Mouse (Mus musculus) midbrain, embryonic 13.5 days (tissue): ENCODE measurements around the gene Nt5dc1. TPM values are rescaled to one million over a fixed set of nuclear protein-coding genes. Genes with fewer than 3 reads are reported as not detected.

ENCODE experiments used
- ATAC-seq: fragments of 200-750 bp; cut with Nextera tagmentation; 2 replicates; pipeline ENCODE4 v1.8.0; 2017; ENCODE audit warnings: mild to moderate bottlenecking, moderate TSS enrichment, moderate library complexity
- H3K27ac ChIP-seq: fragments of 300-500 bp; sonication (generic); 2 replicates; pipeline ENCODE4 v1.5.1; 2015; ENCODE audit warnings: inconsistent platforms, mild to moderate bottlenecking, moderate library complexity
- H3K27me3 ChIP-seq: fragments of 300-500 bp; sonication (generic); 2 replicates; pipeline ENCODE4 v1.6.1; 2015; ENCODE audit warnings: mild to moderate bottlenecking, inconsistent platforms
- H3K36me3 ChIP-seq: fragments of 300-500 bp; sonication (generic); 2 replicates; pipeline ENCODE4 v1.6.1; 2015; ENCODE audit warnings: mild to moderate bottlenecking, inconsistent platforms
- H3K4me1 ChIP-seq: fragments of 300-500 bp; sonication (generic); replicated peaks from 2 replicates; pipeline ENCODE4 v1.6.1; 2015; ENCODE audit warnings: inconsistent platforms
- H3K4me2 ChIP-seq: fragments of 300-500 bp; sonication (generic); replicated peaks from 2 replicates; pipeline ENCODE4 v1.6.1; 2015; ENCODE audit warnings: moderate library complexity, mild to moderate bottlenecking, inconsistent platforms
- H3K4me3 ChIP-seq: fragments of 300-500 bp; sonication (generic); replicated peaks from 2 replicates; pipeline ENCODE4 v1.5.1; 2015; ENCODE audit warnings: mild to moderate bottlenecking, inconsistent platforms
- H3K9ac ChIP-seq: fragments of 300-500 bp; sonication (generic); replicated peaks from 2 replicates; pipeline ENCODE4 v1.6.1; 2015; ENCODE audit warnings: mild to moderate bottlenecking, inconsistent platforms
- H3K9me3 ChIP-seq: fragments of 300-500 bp; sonication (generic); 2 replicates; pipeline ENCODE4 v1.6.1; 2016; ENCODE audit warnings: mild to moderate bottlenecking, inconsistent platforms
- WGBS: fragments of 180-500 bp; shearing (Covaris S2); methylation state at CpG from one replicate; pipeline ENCODE4 v1.1.7; 2015; 5-methylcytosine and 5-hydroxymethylcytosine counted together
- polyA plus RNA-seq: library from polyadenylated mRNA; unstranded; fragments of >200 nt; fragmentation: Nextera tagmentation; extraction: Ambion mirVana; gene quantifications from 2 replicates; pipeline ENCODE4 v1.2.1, GENCODE M21; 2015

Nt5dc1 gene
- polyA plus RNA-seq, 1 experiment from 2014 or later: 2.7 TPM

- no peaks in the 10 kb centered on the region for H3K9me3 ChIP-seq
- no peak overlapping the region for H3K4me3 ChIP-seq
- no peaks in the 10 kb centered on the region for H3K36me3 ChIP-seq
- no peaks in the 10 kb centered on the region for H3K27me3 ChIP-seq
- H3K9ac ChIP-seq: no peak overlapping the region
- no peak overlapping the region for H3K4me2 ChIP-seq
- no peak overlapping the region for H3K27ac ChIP-seq
- no peak for ATAC-seq
- no peaks in the 10 kb centered on the region for H3K4me1 ChIP-seq
Measured at GRCm38 (mm10) chr10:34363756-34364155, 54.6 kb downstream of the Nt5dc1 start.

- H3K27ac ChIP-seq: no peak overlapping the region
- WGBS: 34% methylated on average over 3 of the region's 3 CpGs
- H3K9ac ChIP-seq: no peak overlapping the region
- H3K4me3 ChIP-seq: no peak overlapping the region
- no peaks in the 10 kb centered on the region for H3K4me1 ChIP-seq
- no peaks in the 10 kb centered on the region for H3K27me3 ChIP-seq
- no peak overlapping the region for H3K4me2 ChIP-seq
- ATAC-seq: no peak
- no peaks in the 10 kb centered on the region for H3K36me3 ChIP-seq
- H3K9me3 ChIP-seq: no peaks in the 10 kb centered on the region
Measured at GRCm38 (mm10) chr10:34358263-34358662, 60.1 kb downstream of the Nt5dc1 start.

GRCm38 (mm10) chr10:34352166-34352565 lies 66.2 kb downstream of the Nt5dc1 start:
- Histone ChIP-seq H3K27me3 (no peaks in the 10 kb centered on the region), H3K4me2 (no peak overlapping the region), H3K4me1 (no peaks in the 10 kb centered on the region), H3K36me3 (no peaks in the 10 kb centered on the region), H3K27ac (no peak overlapping the region), H3K9me3 (no peaks in the 10 kb centered on the region), H3K9ac (no peak overlapping the region), H3K4me3 (no peak overlapping the region)
- 87% methylated on average over 4 of the region's 4 CpGs for WGBS
- ATAC-seq: no peak

GRCm38 (mm10) chr10:34341886-34342285 lies 76.5 kb downstream of the Nt5dc1 start:
- WGBS: 84% methylated on average over 1 of the region's 1 CpGs
- Histone ChIP-seq H3K9me3 (no peaks in the 10 kb centered on the region), H3K27me3 (no peaks in the 10 kb centered on the region), H3K4me2 (no peak overlapping the region), H3K9ac (no peak overlapping the region), H3K36me3 (no peaks in the 10 kb centered on the region), H3K4me1 (no peaks in the 10 kb centered on the region), H3K27ac (no peak overlapping the region), H3K4me3 (no peak overlapping the region)
- no peak for ATAC-seq

GRCm38 (mm10) chr10:34341014-34341413 lies 77.3 kb downstream of the Nt5dc1 start:
- no peak for ATAC-seq
- 83% methylated on average over 6 of the region's 6 CpGs for WGBS

GRCm38 (mm10) chr10:34328310-34328709 lies 90.0 kb downstream of the Nt5dc1 start:
- peak; percentile 88 for ATAC-seq
- Histone ChIP-seq H3K4me1 (no peaks in the 10 kb centered on the region), H3K9me3 (no peaks in the 10 kb centered on the region), H3K4me3 (no peak overlapping the region), H3K27ac (no peak overlapping the region), H3K9ac (no peak overlapping the region), H3K36me3 (no peaks in the 10 kb centered on the region), H3K4me2 (no peak overlapping the region), H3K27me3 (no peaks in the 10 kb centered on the region)
- WGBS: 2% methylated on average over 2 of the region's 2 CpGs

More at GRCm38 (mm10) chr10:34341014-34341413, 77.3 kb downstream of the Nt5dc1 start:
- Histone ChIP-seq H3K36me3 (no peaks in the 10 kb centered on the region), H3K9me3 (no peaks in the 10 kb centered on the region), H3K27ac (no peak overlapping the region), H3K4me1 (no peaks in the 10 kb centered on the region), H3K4me3 (no peak overlapping the region), H3K4me2 (no peak overlapping the region), H3K27me3 (no peaks in the 10 kb centered on the region), H3K9ac (no peak overlapping the region)

- ATAC-seq: peak; percentile 69
- 69% methylated on average over 5 of the region's 5 CpGs for WGBS
Measured at GRCm38 (mm10) chr10:34327144-34327543, 91.2 kb downstream of the Nt5dc1 start.

GRCm38 (mm10) chr10:34326701-34327100 lies 91.7 kb downstream of the Nt5dc1 start:
- Histone ChIP-seq H3K4me1 (no peaks in the 10 kb centered on the region), H3K36me3 (no peaks in the 10 kb centered on the region), H3K4me2 (no peak overlapping the region), H3K4me3 (no peak overlapping the region), H3K27ac (no peak overlapping the region), H3K9ac (no peak overlapping the region), H3K27me3 (no peaks in the 10 kb centered on the region), H3K9me3 (no peaks in the 10 kb centered on the region)
- no peak; the same call in 1 of the 2 replicates for ATAC-seq
- 22% methylated on average over 4 of the region's 4 CpGs for whole genome bisulfite sequencing

More at GRCm38 (mm10) chr10:34327144-34327543, 91.2 kb downstream of the Nt5dc1 start:
- Histone ChIP-seq H3K4me1 (no peaks in the 10 kb centered on the region), H3K4me3 (no peak overlapping the region), H3K36me3 (no peaks in the 10 kb centered on the region), H3K27ac (no peak overlapping the region), H3K27me3 (no peaks in the 10 kb centered on the region), H3K4me2 (no peak overlapping the region), H3K9me3 (no peaks in the 10 kb centered on the region), H3K9ac (no peak overlapping the region)

GRCm38 (mm10) chr10:34320809-34321208 lies 97.5 kb downstream of the Nt5dc1 start:
- Histone ChIP-seq H3K4me1 (peaks cover 23% of the 10 kb centered on the region), H3K4me2 (no peak overlapping the region), H3K36me3 (no peaks in the 10 kb centered on the region), H3K4me3 (no peak overlapping the region), H3K9me3 (no peaks in the 10 kb centered on the region), H3K27ac (no peak overlapping the region), H3K9ac (no peak overlapping the region), H3K27me3 (no peaks in the 10 kb centered on the region)
- ATAC-seq: no peak
- 80% methylated on average over 2 of the region's 2 CpGs for WGBS

GRCm38 (mm10) chr10:34317217-34317606 lies 101.1 kb downstream of the Nt5dc1 start:
- peak overlapping the region; percentile 92 for H3K27ac ChIP-seq
- WGBS: 12% methylated on average over 2 of the region's 2 CpGs
- peak overlapping the region; percentile 24 for H3K4me3 ChIP-seq
- no peaks in the 10 kb centered on the region for H3K27me3 ChIP-seq
- H3K9ac ChIP-seq: peak overlapping the region; percentile 52; the same call in 1 of the 2 replicates
- peaks cover 37% of the 10 kb centered on the region for H3K4me1 ChIP-seq
- peak overlapping the region; percentile 44 for H3K4me2 ChIP-seq
- ATAC-seq: peak; percentile 83
- no peaks in the 10 kb centered on the region for H3K9me3 ChIP-seq
- H3K36me3 ChIP-seq: no peaks in the 10 kb centered on the region

- peaks cover 37% of the 10 kb centered on the region for H3K4me1 ChIP-seq
- H3K27me3 ChIP-seq: no peaks in the 10 kb centered on the region
- WGBS: 0% methylated on average over 3 of the region's 3 CpGs
- peak overlapping the region; percentile 92 for H3K27ac ChIP-seq
- peak overlapping the region; percentile 24 for H3K4me3 ChIP-seq
- peak overlapping the region; percentile 44; the same call in 1 of the 2 replicates for H3K9ac ChIP-seq
- H3K36me3 ChIP-seq: no peaks in the 10 kb centered on the region
- peak overlapping the region; percentile 44 for H3K4me2 ChIP-seq
- no peaks in the 10 kb centered on the region for H3K9me3 ChIP-seq
- peak; percentile 97 for ATAC-seq
Measured at GRCm38 (mm10) chr10:34316571-34317216, 101.7 kb downstream of the Nt5dc1 start.

GRCm38 (mm10) chr10:34312536-34312935 lies 105.8 kb downstream of the Nt5dc1 start:
- Histone ChIP-seq H3K4me2 (no peak overlapping the region), H3K9me3 (no peaks in the 10 kb centered on the region), H3K4me1 (peaks cover 30% of the 10 kb centered on the region), H3K27ac (no peak overlapping the region), H3K4me3 (no peak overlapping the region), H3K9ac (no peak overlapping the region), H3K27me3 (no peaks in the 10 kb centered on the region), H3K36me3 (no peaks in the 10 kb centered on the region)
- no peak for ATAC-seq
- WGBS: 70% methylated on average over 3 of the region's 3 CpGs
